ENCODE assay signal across 10 mouse cellular contexts in genomic region chr17:84031381-84031780, GRCm38 (mm10).
DNase-seq lines count a peak whose midpoint lies in the region; ATAC-seq and TF ChIP-seq lines count a peak whose summit lies in the region.
"Had no signal": no experiment of that assay in that cellular context is flagged by ENCODE, and none has a peak within 500 bp of the region (broad histone marks: within the 10 kb centered on the region; RNA-seq: fewer than 3 reads in every experiment).

No protein-coding gene starts in this region.

- no peak overlapping the region for H3K4me2 ChIP-seq in intestine, embryonic 14.5 days (ENCODE audit: low read length)
- H3K4me2 ChIP-seq in intestine, postnatal 0 days (replicated peaks; ENCODE audit: low read depth): no peak overlapping the region
- H3K4me2 ChIP-seq in embryonic facial prominence, embryonic 14.5 days (ENCODE audit: low read depth, low read length): no peak overlapping the region
- H3K4me2 ChIP-seq: neural tube, embryonic 12.5 days had no signal

- H3K27ac ChIP-seq in intestine, embryonic 14.5 days (ENCODE audit: low read depth): peak overlapping the region; percentile 71
- no peak overlapping the region for H3K27ac ChIP-seq in intestine, postnatal 0 days (ENCODE audit: low read depth, low read length)
- H3K27ac ChIP-seq in embryonic facial prominence, embryonic 14.5 days (replicated peaks; ENCODE audit: low read depth, low read length): peak overlapping the region; percentile 74
- H3K27ac ChIP-seq in limb, embryonic 10.5 days: peak overlapping the region; percentile 74
- H3K27ac ChIP-seq: neural tube, embryonic 12.5 days had no signal

- peaks cover 28% of the 10 kb centered on the region for H3K4me1 ChIP-seq in intestine, embryonic 14.5 days (replicated peaks; ENCODE audit: control insufficient read depth, insufficient read depth, low read length)
- H3K4me1 ChIP-seq in intestine, postnatal 0 days (replicated peaks; ENCODE audit: control insufficient read depth, insufficient read depth, low read length): 0 out of 2 replicates have a peak, but pooled peaks cover 4% of the 10 kb centered on the region
- H3K4me1 ChIP-seq in embryonic facial prominence, embryonic 14.5 days (ENCODE audit: control insufficient read depth, insufficient read depth, low read length): peaks cover 27% of the 10 kb centered on the region
- H3K4me1 ChIP-seq in limb, embryonic 10.5 days: peaks cover 78% of the 10 kb centered on the region

- TF ChIP-seq CTCF in intestine, postnatal 0 days (IDR thresholded peaks at IDR 0.05; ENCODE audit: low read depth): no peak

- H3K36me3 ChIP-seq in intestine, embryonic 14.5 days (ENCODE audit: control insufficient read depth, insufficient read depth, low read length): no peaks in the 10 kb centered on the region
- H3K36me3 ChIP-seq in intestine, postnatal 0 days (ENCODE audit: control insufficient read depth, insufficient read depth): no peaks in the 10 kb centered on the region
- no peaks in the 10 kb centered on the region for H3K36me3 ChIP-seq in embryonic facial prominence, embryonic 14.5 days (ENCODE audit: control insufficient read depth, insufficient read depth, low read length)
- no peaks in the 10 kb centered on the region for H3K36me3 ChIP-seq in limb, embryonic 10.5 days
- H3K36me3 ChIP-seq: neural tube, embryonic 12.5 days had no signal

- H3K4me3 ChIP-seq in intestine, embryonic 14.5 days (ENCODE audit: low read depth, low read length): no peak overlapping the region
- no peak overlapping the region for H3K4me3 ChIP-seq in intestine, postnatal 0 days (ENCODE audit: low read depth, low read length)
- H3K4me3 ChIP-seq in embryonic facial prominence, embryonic 14.5 days (ENCODE audit: low read depth, low read length): no peak overlapping the region
- no peak overlapping the region for H3K4me3 ChIP-seq in limb, embryonic 10.5 days
- H3K4me3 ChIP-seq: neural tube, embryonic 12.5 days had no signal

- no peak overlapping the region for H3K9ac ChIP-seq in intestine, embryonic 14.5 days (ENCODE audit: low read length)
- no peak overlapping the region for H3K9ac ChIP-seq in intestine, postnatal 0 days (ENCODE audit: low read depth, low read length)
- H3K9ac ChIP-seq in embryonic facial prominence, embryonic 14.5 days (ENCODE audit: low read depth, low read length): no peak overlapping the region
- H3K9ac ChIP-seq: neural tube, embryonic 12.5 days had no signal

- no peaks in the 10 kb centered on the region for H3K27me3 ChIP-seq in intestine, embryonic 14.5 days (replicated peaks; ENCODE audit: control insufficient read depth, insufficient read depth, low read length)
- H3K27me3 ChIP-seq in intestine, postnatal 0 days (replicated peaks; ENCODE audit: control insufficient read depth, insufficient read depth, low read length): no peaks in the 10 kb centered on the region
- no peaks in the 10 kb centered on the region for H3K27me3 ChIP-seq in embryonic facial prominence, embryonic 14.5 days (replicated peaks; ENCODE audit: control insufficient read depth, insufficient read depth, low read length)
- no peaks in the 10 kb centered on the region for H3K27me3 ChIP-seq in limb, embryonic 10.5 days (ENCODE audit: low read depth, poor library complexity, severe bottlenecking)
- H3K27me3 ChIP-seq: neural tube, embryonic 12.5 days had no signal

- 50% methylated on average over 6 of the region's 6 CpGs for WGBS in intestine, embryonic 14.5 days
- 75% methylated on average over 6 of the region's 6 CpGs for WGBS in intestine, postnatal 0 days
- WGBS in embryonic facial prominence, embryonic 14.5 days: 25% methylated on average over 6 of the region's 6 CpGs
- 50% methylated on average over 6 of the region's 6 CpGs for WGBS in limb, embryonic 10.5 days

- intact Hi-C loops in left cerebral cortex, postnatal 14 days (cut with DNase I): no loop called here

- ATAC-seq in intestine, embryonic 14.5 days (replicated peaks; ENCODE audit: low FRiP score, low TSS enrichment, low read depth): no peak
- no peak for ATAC-seq in intestine, postnatal 0 days
- 0 out of 2 replicates have a peak, but pooled peaks have one; percentile 48 for ATAC-seq in embryonic facial prominence, embryonic 14.5 days (ENCODE audit: low read depth)
- ATAC-seq in CD4-positive, CD25-positive, alpha-beta regulatory T cell, adult 4 months: no peak

- DNase-seq in intestine, embryonic 14.5 days (ENCODE audit: low spot score): no peak
- DNase-seq in embryo, embryonic 10 days (ENCODE audit: low spot score): peak; percentile 40
- peak; percentile 88 for DNase-seq in embryonic facial prominence, embryonic 14.5 days (ENCODE audit: low spot score)
- DNase-seq in limb, embryonic 10.5 days (ENCODE audit: low spot score): peak; percentile 73
- DNase-seq in retina, postnatal 1 day: no peak
- no peak for DNase-seq in left cerebral cortex, postnatal 14 days (ENCODE audit: low spot score in 2 of 2)
- DNase-seq: thymus, postnatal 25 days had no signal

- no peaks in the 10 kb centered on the region for H3K9me3 ChIP-seq in intestine, embryonic 14.5 days (ENCODE audit: control insufficient read depth, low read length)
- no peaks in the 10 kb centered on the region for H3K9me3 ChIP-seq in intestine, postnatal 0 days (ENCODE audit: control insufficient read depth)
- H3K9me3 ChIP-seq in embryonic facial prominence, embryonic 14.5 days (ENCODE audit: control insufficient read depth, low read length): no peaks in the 10 kb centered on the region
- no peaks in the 10 kb centered on the region for H3K9me3 ChIP-seq in limb, embryonic 10.5 days (replicated peaks)
- H3K9me3 ChIP-seq: neural tube, embryonic 12.5 days had no signal

Comparison
In these comparisons a context has a peak if more than half of its experiments do, and no peak if none do; other contexts are left out.
1. DNase-seq: peak in embryo, embryonic 10 days (single experiment), embryonic facial prominence, embryonic 14.5 days (single experiment) and limb, embryonic 10.5 days (single experiment); none in intestine, embryonic 14.5 days (single experiment), retina, postnatal 1 day (single experiment) and left cerebral cortex, postnatal 14 days (0 of 2).